Mouse (Mus musculus) lung, embryonic 16.5 days (tissue): ENCODE measurements at regions not wholly inside any gene's neighbourhood (a gene's known extent, or its start where the extent isn't known, plus 50 kb on each side); places are given as distances from the start of the nearest gene placed in this dataset.

ENCODE experiments used
- ATAC-seq: fragments of 200-750 bp; cut with Nextera tagmentation; 2 replicates; pipeline ENCODE4 v1.8.0; 2017; ENCODE audit warnings: low read depth, mild to moderate bottlenecking, moderate library complexity
- H3K27ac ChIP-seq: fragments of 300-500 bp; sonication (generic); 2 replicates; pipeline ENCODE4 v1.5.1; 2014; ENCODE audit warnings: mild to moderate bottlenecking, control low read depth, low read length
- H3K27me3 ChIP-seq: fragments of 300-500 bp; sonication (generic); 2 replicates; pipeline ENCODE4 v1.6.1; 2014; ENCODE audit warnings: low read depth, low read length, mixed read lengths; ENCODE audit not compliant: control insufficient read depth, insufficient read depth
- H3K36me3 ChIP-seq: fragments of 300-500 bp; sonication (generic); 2 replicates; pipeline ENCODE4 v1.6.1; 2014; ENCODE audit warnings: low read length; ENCODE audit not compliant: control insufficient read depth, insufficient read depth
- H3K4me1 ChIP-seq: fragments of 300-500 bp; sonication (generic); replicated peaks from 2 replicates; pipeline ENCODE4 v1.6.1; 2014; ENCODE audit warnings: low read length, mixed read lengths; ENCODE audit not compliant: control insufficient read depth, insufficient read depth
- H3K4me2 ChIP-seq: fragments of 300-500 bp; sonication (generic); 2 replicates; pipeline ENCODE4 v1.6.1; 2014; ENCODE audit warnings: low read depth, low read length, control low read depth
- H3K4me3 ChIP-seq: fragments of 300-500 bp; sonication (generic); 2 replicates; pipeline ENCODE4 v1.5.1; 2014; ENCODE audit warnings: mild to moderate bottlenecking, low read length, control low read depth
- H3K9ac ChIP-seq: fragments of 300-500 bp; sonication (generic); 2 replicates; pipeline ENCODE4 v1.6.1; 2014; ENCODE audit warnings: low read length, control low read depth
- H3K9me3 ChIP-seq: fragments of 300-500 bp; sonication (generic); 2 replicates; pipeline ENCODE4 v1.6.1; 2016; ENCODE audit warnings: low read length; ENCODE audit not compliant: control insufficient read depth
- WGBS: fragments of 180-500 bp; shearing (Covaris S2); extraction: QIAGEN DNeasy Blood & Tissue Kit; methylation state at CpG from one replicate; pipeline ENCODE4 v1.1.7; 2014; 5-methylcytosine and 5-hydroxymethylcytosine counted together

GRCm38 (mm10) chr13:71532796-71533351 is 430.6 kb downstream of the Irx1 start:
- Histone ChIP-seq H3K9me3 (no peaks in the 10 kb centered on the region), H3K27ac (no peak overlapping the region), H3K27me3 (no peaks in the 10 kb centered on the region), H3K4me1 (no peaks in the 10 kb centered on the region), H3K4me3 (no peak overlapping the region), H3K36me3 (no peaks in the 10 kb centered on the region), H3K4me2 (no peak overlapping the region), H3K9ac (no peak overlapping the region)
- WGBS = 57% methylated on average over 7 of the region's 7 CpGs
- ATAC-seq = peak; percentile 83

GRCm38 (mm10) chr13:71529397-71530122 is 434.0 kb downstream of the Irx1 start:
- no peak overlapping the region for H3K27ac ChIP-seq
- no peaks in the 10 kb centered on the region for H3K4me1 ChIP-seq
- no peak overlapping the region for H3K4me2 ChIP-seq
- no peaks in the 10 kb centered on the region for H3K27me3 ChIP-seq
- no peaks in the 10 kb centered on the region for H3K9me3 ChIP-seq
- 0 out of 2 replicates have a peak, but pooled peaks have one; percentile 31 for ATAC-seq
- H3K9ac ChIP-seq = no peak overlapping the region
- H3K36me3 ChIP-seq = no peaks in the 10 kb centered on the region
- 41% methylated on average over 14 of the region's 14 CpGs for WGBS
- H3K4me3 ChIP-seq = no peak overlapping the region

GRCm38 (mm10) chr13:71517776-71518175 is 445.7 kb downstream of the Irx1 start:
- 79% methylated on average over 1 of the region's 1 CpGs for WGBS
- Histone ChIP-seq H3K4me2 (no peak overlapping the region), H3K27me3 (no peaks in the 10 kb centered on the region), H3K27ac (no peak overlapping the region), H3K4me3 (no peak overlapping the region), H3K9me3 (no peaks in the 10 kb centered on the region), H3K36me3 (no peaks in the 10 kb centered on the region), H3K4me1 (no peaks in the 10 kb centered on the region), H3K9ac (no peak overlapping the region)
- no peak for ATAC-seq

GRCm38 (mm10) chr13:71513204-71513603 is 450.3 kb downstream of the Irx1 start:
- no peak overlapping the region for H3K27ac ChIP-seq
- no peaks in the 10 kb centered on the region for H3K4me1 ChIP-seq
- 69% methylated on average over 6 of the region's 6 CpGs for WGBS
- no peaks in the 10 kb centered on the region for H3K36me3 ChIP-seq
- no peaks in the 10 kb centered on the region for H3K27me3 ChIP-seq
- no peak for ATAC-seq
- H3K4me3 ChIP-seq = no peak overlapping the region
- no peaks in the 10 kb centered on the region for H3K9me3 ChIP-seq
- H3K4me2 ChIP-seq = no peak overlapping the region
- no peak overlapping the region for H3K9ac ChIP-seq

- no peak overlapping the region for H3K9ac ChIP-seq
- no peak overlapping the region for H3K4me2 ChIP-seq
- no peaks in the 10 kb centered on the region for H3K27me3 ChIP-seq
- no peaks in the 10 kb centered on the region for H3K36me3 ChIP-seq
- no peak overlapping the region for H3K27ac ChIP-seq
- ATAC-seq = no peak; the same call in 1 of the 2 replicates
- H3K4me1 ChIP-seq = peaks cover 3% of the 10 kb centered on the region; the same call in 1 of the 2 replicates
- H3K9me3 ChIP-seq = no peaks in the 10 kb centered on the region
- WGBS = 11% methylated on average over 9 of the region's 9 CpGs
- no peak overlapping the region for H3K4me3 ChIP-seq
Measured at GRCm38 (mm10) chr13:71507956-71508401, 455.5 kb downstream of the Irx1 start.

- 0 out of 2 replicates have a peak overlapping the region, but pooled peaks have one; percentile 1 for H3K4me2 ChIP-seq
- no peaks in the 10 kb centered on the region for H3K9me3 ChIP-seq
- no peaks in the 10 kb centered on the region for H3K27me3 ChIP-seq
- H3K27ac ChIP-seq = no peak overlapping the region
- no peak overlapping the region for H3K4me3 ChIP-seq
- 22% methylated on average over 10 of the region's 10 CpGs for WGBS
- H3K36me3 ChIP-seq = no peaks in the 10 kb centered on the region
- ATAC-seq = 0 out of 2 replicates have a peak, but pooled peaks have one; percentile 51
- peaks cover 3% of the 10 kb centered on the region; the same call in 1 of the 2 replicates for H3K4me1 ChIP-seq
- no peak overlapping the region for H3K9ac ChIP-seq
Measured at GRCm38 (mm10) chr13:71507421-71507931, 456.0 kb downstream of the Irx1 start.

- Histone ChIP-seq H3K4me3 (no peak overlapping the region), H3K4me1 (peaks cover 3% of the 10 kb centered on the region; the same call in 1 of the 2 replicates), H3K27me3 (no peaks in the 10 kb centered on the region), H3K9me3 (no peaks in the 10 kb centered on the region), H3K27ac (no peak overlapping the region), H3K4me2 (0 out of 2 replicates have a peak overlapping the region, but pooled peaks have one; percentile 1), H3K36me3 (no peaks in the 10 kb centered on the region), H3K9ac (no peak overlapping the region)
- no peak for ATAC-seq
- 22% methylated on average over 7 of the region's 7 CpGs for WGBS
Measured at GRCm38 (mm10) chr13:71506777-71507176, 456.7 kb downstream of the Irx1 start.

- H3K27me3 ChIP-seq = no peaks in the 10 kb centered on the region
- H3K4me2 ChIP-seq = no peak overlapping the region
- H3K36me3 ChIP-seq = no peaks in the 10 kb centered on the region
- no peak overlapping the region for H3K9ac ChIP-seq
- H3K27ac ChIP-seq = no peak overlapping the region
- ATAC-seq = no peak
- WGBS = 40% methylated on average over 6 of the region's 6 CpGs
- H3K4me3 ChIP-seq = no peak overlapping the region
- H3K9me3 ChIP-seq = no peaks in the 10 kb centered on the region
- H3K4me1 ChIP-seq = no peaks in the 10 kb centered on the region
Measured at GRCm38 (mm10) chr13:71489773-71490172, 473.8 kb downstream of the Irx1 start.

GRCm38 (mm10) chr13:71481205-71481604 is 482.3 kb downstream of the Irx1 start:
- Histone ChIP-seq H3K9ac (no peak overlapping the region), H3K4me3 (no peak overlapping the region), H3K27ac (no peak overlapping the region), H3K4me1 (no peaks in the 10 kb centered on the region), H3K27me3 (no peaks in the 10 kb centered on the region), H3K36me3 (no peaks in the 10 kb centered on the region), H3K9me3 (no peaks in the 10 kb centered on the region), H3K4me2 (no peak overlapping the region)
- ATAC-seq = no peak
